Mouse (Mus musculus): ENCODE measurements at regions not wholly inside any gene's neighbourhood (a gene's known extent, or its start where the extent isn't known, plus 50 kb on each side); places are given as distances from the start of the nearest gene placed in this dataset.

- 92% methylated on average over 2 of the region's 2 CpGs for WGBS
- H3K27me3 ChIP-seq (ENCODE audit: insufficient read depth, low read length): no peaks in the 10 kb centered on the region
- no peak overlapping the region for H3K4me2 ChIP-seq (ENCODE audit: low read depth, low read length)
- no peak for TF ChIP-seq CTCF (IDR thresholded peaks at IDR 0.05; ENCODE audit: low read depth)
- H3K36me3 ChIP-seq (ENCODE audit: insufficient read depth, low read length): no peaks in the 10 kb centered on the region
- H3K9me3 ChIP-seq (ENCODE audit: low read length): no peaks in the 10 kb centered on the region
- H3K4me3 ChIP-seq (ENCODE audit: low read length): no peak overlapping the region
- ATAC-seq: no peak
- DNase-seq (ENCODE audit: low spot score): no peak
- no peak overlapping the region for H3K9ac ChIP-seq (replicated peaks; ENCODE audit: low read length)
- H3K27ac ChIP-seq: no peak overlapping the region
- H3K4me1 ChIP-seq (ENCODE audit: insufficient read depth, low read length): no peaks in the 10 kb centered on the region
These were observed 115.8 kb upstream of the Cdh5 start for GRCm38 (mm10) chr8:103985640-103986039.

DNA sequence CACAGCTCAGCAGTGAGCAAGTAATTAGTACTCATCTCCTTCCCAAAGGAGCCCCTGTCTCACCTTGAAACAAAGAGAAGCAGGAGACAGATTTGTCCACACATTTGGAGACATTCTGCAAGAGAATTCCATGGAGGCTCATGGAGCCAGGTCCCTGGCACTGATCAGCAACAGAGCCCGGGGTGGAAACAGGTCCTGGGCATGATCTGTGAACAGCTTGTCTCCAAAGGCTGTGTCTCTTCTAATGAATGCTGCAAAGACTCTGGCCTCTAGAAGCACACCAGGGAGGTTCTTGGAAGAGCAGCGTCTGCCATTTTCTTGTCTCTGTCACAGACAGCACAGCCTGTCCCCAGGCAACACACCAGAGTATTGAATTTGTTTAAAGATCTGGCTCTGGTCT lies 107.5 kb upstream of the Cdh5 start:
- WGBS: 58% methylated on average over 2 of the region's 2 CpGs
- no peak for TF ChIP-seq CTCF (IDR thresholded peaks at IDR 0.05; ENCODE audit: low read depth)

GRCm38 (mm10) chr8:103998143-103998542 lies 103.3 kb upstream of the Cdh5 start:
- no peaks in the 10 kb centered on the region for H3K36me3 ChIP-seq (ENCODE audit: insufficient read depth, low read length)
- no peak for DNase-seq (ENCODE audit: low spot score)
- H3K4me2 ChIP-seq (ENCODE audit: low read depth, low read length): no peak overlapping the region
- no peaks in the 10 kb centered on the region for H3K9me3 ChIP-seq (ENCODE audit: low read length)
- ATAC-seq: no peak
- no peak overlapping the region for H3K27ac ChIP-seq
- no peaks in the 10 kb centered on the region for H3K27me3 ChIP-seq (ENCODE audit: insufficient read depth, low read length)
- TF ChIP-seq CTCF (IDR thresholded peaks at IDR 0.05; ENCODE audit: low read depth): no peak
- no peak overlapping the region for H3K9ac ChIP-seq (replicated peaks; ENCODE audit: low read length)
- no peaks in the 10 kb centered on the region for H3K4me1 ChIP-seq (ENCODE audit: insufficient read depth, low read length)
- H3K4me3 ChIP-seq (ENCODE audit: low read length): no peak overlapping the region
- 84% methylated on average over 6 of the region's 6 CpGs for WGBS

More for the DNA sequence above, 107.5 kb upstream of the Cdh5 start:
- H3K9ac ChIP-seq (replicated peaks; ENCODE audit: low read length): no peak overlapping the region
- no peaks in the 10 kb centered on the region for H3K9me3 ChIP-seq (ENCODE audit: low read length)
- no peaks in the 10 kb centered on the region for H3K27me3 ChIP-seq (ENCODE audit: insufficient read depth, low read length)
- no peak overlapping the region for H3K27ac ChIP-seq
- no peaks in the 10 kb centered on the region for H3K36me3 ChIP-seq (ENCODE audit: insufficient read depth, low read length)
- no peaks in the 10 kb centered on the region for H3K4me1 ChIP-seq (ENCODE audit: insufficient read depth, low read length)
- ATAC-seq (no peak), DNase-seq (ENCODE audit: low spot score) (no peak)
- H3K4me3 ChIP-seq (ENCODE audit: low read length): no peak overlapping the region
- no peak overlapping the region for H3K4me2 ChIP-seq (ENCODE audit: low read depth, low read length)

DNA sequence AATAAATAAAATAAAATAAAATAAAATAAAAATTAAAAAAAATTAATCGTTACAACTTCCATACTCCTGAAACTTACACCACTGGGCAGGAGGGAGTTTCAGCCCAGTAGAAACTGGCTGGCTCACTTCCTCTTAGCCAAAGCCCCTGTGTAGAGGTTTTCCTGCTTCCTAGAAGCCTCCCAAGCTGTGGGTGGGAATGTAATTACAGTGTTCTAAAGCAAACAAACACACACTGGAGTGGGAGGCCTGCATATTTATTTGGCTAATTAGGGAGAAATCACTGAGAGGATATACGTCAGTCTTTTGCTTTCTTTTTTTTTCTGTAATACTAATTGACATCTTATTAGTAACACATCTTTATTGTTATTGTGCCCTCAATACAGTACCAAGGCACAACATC lies 94.2 kb upstream of the Cdh5 start:
- no peaks in the 10 kb centered on the region for H3K27me3 ChIP-seq (ENCODE audit: insufficient read depth, low read length)
- WGBS: 65% methylated on average over 2 of the region's 2 CpGs
- H3K4me2 ChIP-seq (ENCODE audit: low read depth, low read length): no peak overlapping the region
- ATAC-seq: no peak
- no peak for TF ChIP-seq CTCF (IDR thresholded peaks at IDR 0.05; ENCODE audit: low read depth)
- H3K4me1 ChIP-seq (ENCODE audit: insufficient read depth, low read length): no peaks in the 10 kb centered on the region
- no peak for DNase-seq (ENCODE audit: low spot score)
- H3K4me3 ChIP-seq (ENCODE audit: low read length): no peak overlapping the region
- H3K27ac ChIP-seq: no peak overlapping the region
- no peak overlapping the region for H3K9ac ChIP-seq (replicated peaks; ENCODE audit: low read length)
- H3K36me3 ChIP-seq (ENCODE audit: insufficient read depth, low read length): no peaks in the 10 kb centered on the region
- H3K9me3 ChIP-seq (ENCODE audit: low read length): no peaks in the 10 kb centered on the region

GRCm38 (mm10) chr8:104008756-104009155 lies 92.7 kb upstream of the Cdh5 start:
- DNase-seq (ENCODE audit: low spot score) (no peak), ATAC-seq (no peak)
- Histone ChIP-seq H3K4me3 (ENCODE audit: low read length) (no peak overlapping the region), H3K4me1 (ENCODE audit: insufficient read depth, low read length) (no peaks in the 10 kb centered on the region), H3K27me3 (ENCODE audit: insufficient read depth, low read length) (no peaks in the 10 kb centered on the region), H3K9me3 (ENCODE audit: low read length) (no peaks in the 10 kb centered on the region), H3K36me3 (ENCODE audit: insufficient read depth, low read length) (no peaks in the 10 kb centered on the region), H3K9ac (replicated peaks; ENCODE audit: low read length) (no peak overlapping the region), H3K4me2 (ENCODE audit: low read depth, low read length) (no peak overlapping the region), H3K27ac (no peak overlapping the region)
- 55% methylated on average over 5 of the region's 5 CpGs for WGBS
- no peak for TF ChIP-seq CTCF (IDR thresholded peaks at IDR 0.05; ENCODE audit: low read depth)

DNA sequence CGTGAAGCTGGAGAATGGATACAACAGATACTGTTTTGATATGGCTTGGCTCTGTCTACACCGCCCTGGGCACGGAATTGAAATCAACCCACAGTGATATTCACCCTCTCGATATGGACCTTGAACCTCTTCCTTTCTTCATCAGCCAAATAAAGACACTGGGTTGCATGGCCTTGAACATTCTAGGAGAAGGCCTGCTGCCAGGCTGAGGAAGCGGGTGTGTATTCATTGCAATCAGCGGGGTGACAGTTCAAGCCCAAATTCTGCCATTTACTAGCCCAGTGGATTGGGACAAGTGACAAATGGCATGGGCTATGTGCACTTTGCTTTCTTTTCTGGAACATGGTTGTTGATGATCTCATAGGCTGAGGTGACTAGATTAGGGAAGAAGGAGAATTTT lies 92.1 kb upstream of the Cdh5 start:
- no peaks in the 10 kb centered on the region for H3K27me3 ChIP-seq (ENCODE audit: insufficient read depth, low read length)
- no peaks in the 10 kb centered on the region for H3K9me3 ChIP-seq (ENCODE audit: low read length)
- 86% methylated on average over 6 of the region's 6 CpGs for WGBS
- no peaks in the 10 kb centered on the region for H3K36me3 ChIP-seq (ENCODE audit: insufficient read depth, low read length)
- DNase-seq (ENCODE audit: low spot score) (no peak), ATAC-seq (no peak)
- H3K27ac ChIP-seq: no peak overlapping the region
- no peaks in the 10 kb centered on the region for H3K4me1 ChIP-seq (ENCODE audit: insufficient read depth, low read length)
- no peak overlapping the region for H3K4me3 ChIP-seq (ENCODE audit: low read length)
- H3K9ac ChIP-seq (replicated peaks; ENCODE audit: low read length): no peak overlapping the region
- TF ChIP-seq CTCF (IDR thresholded peaks at IDR 0.05; ENCODE audit: low read depth): no peak
- H3K4me2 ChIP-seq (ENCODE audit: low read depth, low read length): no peak overlapping the region

- no peak overlapping the region for H3K4me2 ChIP-seq (ENCODE audit: low read depth, low read length)
- no peak for TF ChIP-seq CTCF (IDR thresholded peaks at IDR 0.05; ENCODE audit: low read depth)
- no peaks in the 10 kb centered on the region for H3K9me3 ChIP-seq (ENCODE audit: low read length)
- 90% methylated on average over 7 of the region's 7 CpGs for WGBS
- no peaks in the 10 kb centered on the region for H3K36me3 ChIP-seq (ENCODE audit: insufficient read depth, low read length)
- DNase-seq (ENCODE audit: low spot score) (no peak), ATAC-seq (no peak)
- no peaks in the 10 kb centered on the region for H3K27me3 ChIP-seq (ENCODE audit: insufficient read depth, low read length)
- H3K4me1 ChIP-seq (ENCODE audit: insufficient read depth, low read length): no peaks in the 10 kb centered on the region
- H3K4me3 ChIP-seq (ENCODE audit: low read length): no peak overlapping the region
- H3K9ac ChIP-seq (replicated peaks; ENCODE audit: low read length): no peak overlapping the region
- H3K27ac ChIP-seq: no peak overlapping the region
These were observed 79.2 kb upstream of the Cdh5 start for GRCm38 (mm10) chr8:104022231-104022630.

All from hindbrain, postnatal 0 days (tissue).